Mouse (Mus musculus) liver, adult 2 months (tissue): ENCODE measurements at regions not wholly inside any gene's neighbourhood (a gene's known extent, or its start where the extent isn't known, plus 50 kb on each side); places are given as distances from the start of the nearest gene placed in this dataset.

ENCODE experiments used
- DNase-seq: peaks from one replicate; pipeline ENCODE4 v3.0.0-alpha.2; 2011; ENCODE audit warnings: low read depth, low spot score; ENCODE audit errors: extremely low read depth
- H3K27ac ChIP-seq: fragments of 200-500 bp; replicated peaks from 2 replicates; pipeline ENCODE4 v1.5.1; 2012; ENCODE audit warnings: low read depth, mild to moderate bottlenecking, control low read depth, inconsistent platforms, low read length; ENCODE audit not compliant: insufficient read depth
- H3K27me3 ChIP-seq: fragments of 200-500 bp; 2 replicates; pipeline ENCODE4 v1.6.1; 2012; ENCODE audit warnings: mild to moderate bottlenecking, moderate library complexity, low read length, inconsistent platforms; ENCODE audit not compliant: control insufficient read depth, insufficient read depth
- H3K36me3 ChIP-seq: fragments of 200-500 bp; 2 replicates; pipeline ENCODE4 v1.6.1; 2012; ENCODE audit warnings: low read length, inconsistent platforms; ENCODE audit not compliant: control insufficient read depth, insufficient read depth
- H3K4me1 ChIP-seq: fragments of 200-500 bp; 2 replicates; pipeline ENCODE4 v1.6.1; 2011; ENCODE audit warnings: low read length; ENCODE audit not compliant: control insufficient read depth, insufficient read depth
- H3K4me3 ChIP-seq: fragments of 200-500 bp; 2 replicates; pipeline ENCODE4 v1.5.1; 2011; ENCODE audit warnings: low read depth, mild to moderate bottlenecking, control low read depth, low read length, moderate library complexity; ENCODE audit not compliant: insufficient read depth
- H3K79me2 ChIP-seq: fragments of 200-500 bp; 2 replicates; pipeline ENCODE4 v1.6.1; 2012; ENCODE audit warnings: inconsistent platforms, mild to moderate bottlenecking, low read length, moderate library complexity; ENCODE audit not compliant: control insufficient read depth, insufficient read depth
- H3K9ac ChIP-seq: fragments of 200-500 bp; 2 replicates; pipeline ENCODE4 v1.6.1; 2012; ENCODE audit warnings: low read depth, mild to moderate bottlenecking, control low read depth, inconsistent platforms, low read length
- CTCF ChIP-seq: fragments of 200-500 bp; IDR thresholded peaks from 2 replicates; pipeline ENCODE4 v1.5.1; 2011; ENCODE audit warnings: low read depth, low read length, control low read depth
- POLR2A ChIP-seq: fragments of 200-500 bp; IDR thresholded peaks from 2 replicates; pipeline ENCODE4 v1.6.1; 2011; ENCODE audit warnings: low read length, control low read depth; ENCODE audit not compliant: insufficient read depth; ENCODE audit errors: extremely low read depth
- WGBS: fragments of 180-500 bp; shearing (Covaris S2); methylation state at CpG from one replicate; pipeline ENCODE4 v1.1.7; 2018; 5-methylcytosine and 5-hydroxymethylcytosine counted together

DNA sequence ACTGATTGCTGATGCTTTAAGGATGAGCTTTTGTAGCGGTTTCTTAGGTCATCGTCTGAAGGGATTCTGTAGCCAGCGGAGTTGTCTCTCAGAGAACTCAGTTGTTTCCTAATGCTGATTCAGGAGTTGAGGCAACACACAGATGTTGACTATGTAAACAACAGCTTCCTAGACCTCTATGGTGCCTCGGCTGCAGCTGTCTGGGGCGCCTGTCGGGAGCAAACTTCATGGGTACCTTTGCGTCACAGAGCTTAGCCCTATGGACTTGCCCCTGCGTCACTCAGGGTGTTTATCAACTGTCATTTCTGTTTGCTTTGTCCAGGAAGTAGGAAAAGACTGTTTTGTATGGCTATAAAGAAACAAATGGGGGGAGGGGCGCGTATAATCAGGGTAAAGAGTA lies 120.5 kb upstream of the Slc35f3 start:
- 27% methylated on average over 10 of the region's 10 CpGs for WGBS
- no peak for DNase-seq
- Histone ChIP-seq H3K27me3 (no peaks in the 10 kb centered on the region), H3K9ac (no peak overlapping the region), H3K27ac (no peak overlapping the region), H3K4me1 (no peaks in the 10 kb centered on the region), H3K36me3 (no peaks in the 10 kb centered on the region), H3K79me2 (no peaks in the 10 kb centered on the region), H3K4me3 (no peak overlapping the region)
- no peak for TF ChIP-seq POLR2A
- TF ChIP-seq CTCF = no peak

DNA sequence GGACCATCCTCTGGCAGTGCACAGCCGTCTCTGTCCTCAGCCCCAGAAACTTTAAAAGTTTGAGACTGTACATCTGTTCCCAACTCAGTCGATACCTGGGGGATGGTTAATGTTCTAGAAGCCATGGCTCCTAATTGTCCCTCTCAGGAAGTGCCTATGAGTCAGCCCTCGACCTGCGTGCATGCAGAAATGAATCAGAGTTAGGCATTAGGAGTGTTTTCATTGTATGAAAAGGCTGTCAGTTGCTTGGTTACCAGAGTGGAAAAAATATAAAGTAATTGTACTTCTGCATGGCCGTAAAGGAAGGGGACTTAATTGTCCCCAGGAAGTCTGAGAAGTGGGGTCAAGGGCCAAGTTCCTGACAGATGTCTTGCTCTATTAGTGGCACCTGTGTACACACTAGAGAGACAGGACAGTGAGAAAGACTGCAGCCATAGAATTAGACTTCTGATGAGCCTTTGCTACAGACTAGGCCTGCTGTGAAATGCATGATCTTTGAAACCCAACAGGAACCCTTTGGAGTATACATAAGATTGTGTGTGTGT lies 109.5 kb upstream of the Slc35f3 start:
- TF ChIP-seq POLR2A (no peak), CTCF (no peak)
- Histone ChIP-seq H3K79me2 (no peaks in the 10 kb centered on the region), H3K4me3 (no peak overlapping the region), H3K4me1 (no peaks in the 10 kb centered on the region), H3K27ac (no peak overlapping the region), H3K27me3 (no peaks in the 10 kb centered on the region), H3K9ac (no peak overlapping the region), H3K36me3 (no peaks in the 10 kb centered on the region)
- WGBS = 72% methylated on average over 5 of the region's 5 CpGs
- DNase-seq = no peak

DNA sequence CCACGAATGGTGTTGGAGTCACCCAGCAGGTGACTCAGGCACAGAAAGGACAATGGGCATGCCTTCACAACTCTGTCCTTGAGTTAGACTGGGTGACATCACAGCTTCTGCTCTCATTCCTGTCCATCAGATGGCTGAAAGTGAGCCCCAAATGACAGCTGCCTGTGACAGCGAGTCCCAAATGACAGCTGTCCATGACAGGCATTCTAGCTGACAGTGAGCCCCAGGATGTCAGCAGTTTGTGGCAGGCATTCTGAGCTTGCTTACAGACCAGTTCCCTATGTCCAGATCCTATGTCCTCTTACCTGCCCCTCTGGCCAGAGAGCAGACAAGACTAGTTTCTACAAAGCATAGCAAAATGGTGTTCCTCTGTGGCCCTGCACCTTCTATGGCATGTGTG lies 102.7 kb upstream of the Slc35f3 start:
- TF ChIP-seq POLR2A = no peak
- no peak for TF ChIP-seq CTCF

DNA sequence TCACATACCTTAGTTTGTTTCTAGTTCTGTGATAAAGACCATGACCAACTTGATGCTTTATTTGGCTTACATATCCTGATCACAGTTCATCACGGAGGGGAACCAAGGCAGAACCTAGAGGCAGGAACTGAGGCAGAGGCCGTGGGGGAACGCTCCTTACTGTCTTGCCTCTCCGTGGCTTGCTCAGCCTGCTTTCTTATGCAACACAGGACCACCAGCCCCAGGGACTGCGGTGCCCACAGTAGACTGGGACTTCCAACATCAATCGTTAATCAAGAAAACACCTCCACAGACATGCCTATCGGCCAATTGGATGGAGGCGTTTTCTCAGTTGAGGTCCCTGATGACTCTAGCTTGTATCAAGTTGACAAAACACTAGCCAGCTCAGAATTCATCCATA lies 87.8 kb upstream of the Slc35f3 start:
- Histone ChIP-seq H3K27me3 (no peaks in the 10 kb centered on the region), H3K4me3 (no peak overlapping the region), H3K27ac (no peak overlapping the region), H3K79me2 (no peaks in the 10 kb centered on the region), H3K4me1 (no peaks in the 10 kb centered on the region), H3K9ac (no peak overlapping the region), H3K36me3 (no peaks in the 10 kb centered on the region)
- 88% methylated on average over 8 of the region's 8 CpGs for WGBS
- TF ChIP-seq POLR2A (no peak), CTCF (no peak)
- DNase-seq = no peak

More for the DNA sequence above, 102.7 kb upstream of the Slc35f3 start:
- Histone ChIP-seq H3K4me1 (no peaks in the 10 kb centered on the region), H3K27me3 (no peaks in the 10 kb centered on the region), H3K79me2 (no peaks in the 10 kb centered on the region), H3K4me3 (no peak overlapping the region), H3K27ac (no peak overlapping the region), H3K9ac (no peak overlapping the region), H3K36me3 (no peaks in the 10 kb centered on the region)
- WGBS = 88% methylated on average over 2 of the region's 2 CpGs
- no peak for DNase-seq

DNA sequence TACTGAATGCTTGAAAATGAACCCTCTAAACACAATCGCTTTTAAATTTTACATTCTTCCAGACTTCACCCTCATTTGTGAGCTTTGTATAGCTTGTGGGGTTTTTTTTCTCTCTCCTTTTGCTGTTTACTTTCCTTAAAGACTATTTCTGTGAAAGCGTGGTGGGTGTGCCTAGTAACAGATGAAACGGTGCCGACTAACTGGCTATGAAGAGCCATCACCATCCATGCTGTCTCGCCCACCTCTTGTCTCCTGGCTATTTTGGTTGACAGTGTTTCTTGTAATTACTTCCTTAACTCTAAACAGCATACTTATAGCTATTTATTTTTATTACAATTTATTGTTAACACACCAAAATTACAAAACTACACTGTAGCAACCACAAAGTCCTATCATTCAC lies 85.6 kb upstream of the Slc35f3 start:
- no peak for DNase-seq
- no peak overlapping the region for H3K9ac ChIP-seq
- no peaks in the 10 kb centered on the region for H3K27me3 ChIP-seq
- TF ChIP-seq POLR2A (no peak), CTCF (no peak)
- H3K36me3 ChIP-seq = no peaks in the 10 kb centered on the region
- no peak overlapping the region for H3K4me3 ChIP-seq
- H3K4me1 ChIP-seq = no peaks in the 10 kb centered on the region
- no peaks in the 10 kb centered on the region for H3K79me2 ChIP-seq
- H3K27ac ChIP-seq = no peak overlapping the region
- 77% methylated on average over 5 of the region's 5 CpGs for WGBS

DNA sequence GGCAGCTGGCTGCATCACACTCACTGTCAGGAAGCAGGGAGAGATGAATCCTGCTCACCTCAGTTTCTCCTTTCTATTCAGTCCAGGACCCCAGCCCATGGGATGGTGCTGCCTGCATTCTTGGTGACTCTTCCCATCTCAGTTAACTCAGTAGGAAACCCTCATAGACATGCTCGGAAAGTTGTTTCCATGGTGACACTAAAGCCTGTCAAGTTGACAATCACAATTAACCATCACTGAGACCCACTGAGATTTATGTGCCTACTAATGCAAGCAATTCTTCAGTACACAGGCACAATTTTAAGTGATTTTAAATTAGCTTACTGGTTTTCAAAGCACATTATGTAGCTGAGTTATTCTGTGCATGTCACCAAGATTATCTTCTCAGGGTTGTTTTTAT lies 83.8 kb upstream of the Slc35f3 start:
- TF ChIP-seq CTCF (no peak), POLR2A (no peak)
- no peaks in the 10 kb centered on the region for H3K4me1 ChIP-seq
- H3K79me2 ChIP-seq = no peaks in the 10 kb centered on the region
- H3K36me3 ChIP-seq = no peaks in the 10 kb centered on the region
- H3K4me3 ChIP-seq = no peak overlapping the region
- 85% methylated on average over 1 of the region's 1 CpGs for WGBS
- DNase-seq = no peak
- H3K27ac ChIP-seq = no peak overlapping the region
- no peaks in the 10 kb centered on the region for H3K27me3 ChIP-seq
- H3K9ac ChIP-seq = no peak overlapping the region
